Mouse (Mus musculus) naive thymus-derived CD4-positive, alpha-beta T cell, adult 2 months (primary cell): ENCODE results near the gene Psmd7.
"Not testable (repeated sequence)": the region's sequence is repeated elsewhere in the genome, so short reads cannot be mapped to it uniquely, and the experiment has no call there.

Experiments used
- DNase-seq: peaks from one replicate; pipeline ENCODE4 v3.0.0-alpha.2; 2011; ENCODE audit warnings: low read depth

The Psmd7 gene

DNA sequence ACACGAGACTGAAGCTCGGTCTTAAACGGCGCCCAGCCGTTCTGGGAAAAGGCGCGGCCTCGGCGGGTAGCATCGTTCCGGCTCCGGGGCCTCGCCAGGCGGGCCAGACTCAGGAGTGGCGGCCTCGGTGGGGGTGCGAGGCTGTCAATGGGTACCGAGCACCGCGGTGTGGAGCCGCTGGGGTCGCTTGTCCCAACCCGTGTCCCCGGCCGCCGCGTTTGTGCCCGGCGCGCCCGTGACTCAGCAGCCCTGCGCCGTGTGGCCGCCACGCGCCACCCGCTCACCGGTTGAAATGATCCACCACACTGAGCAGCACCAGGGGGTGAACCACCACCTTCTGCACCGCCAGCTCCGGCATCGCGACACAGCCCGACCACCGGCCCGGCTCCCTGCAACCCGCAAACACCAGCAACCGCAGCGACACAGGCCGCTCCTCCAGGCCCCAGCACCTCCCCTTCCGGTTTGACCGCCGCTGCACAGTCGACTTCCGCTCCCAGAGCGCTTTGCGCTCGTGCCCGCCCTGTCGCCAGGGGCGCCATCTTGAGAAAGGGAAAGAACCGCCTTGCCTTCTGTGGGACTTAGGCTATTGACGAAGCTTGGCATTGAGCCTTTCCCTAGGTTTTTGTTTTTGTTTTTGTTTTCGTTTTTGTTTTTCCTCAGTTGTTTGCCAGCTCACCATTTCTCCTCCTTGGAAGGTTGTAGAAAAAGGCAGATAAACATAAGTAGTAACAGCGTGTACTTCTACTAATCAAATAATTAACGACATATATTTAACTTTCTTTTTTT lies at the start of gene Psmd7:
Psmd7 (minus strand) TSS at position 470 of the 786 bp plus-strand sequence.
- peak; percentile 91 for DNase-seq

DNA sequence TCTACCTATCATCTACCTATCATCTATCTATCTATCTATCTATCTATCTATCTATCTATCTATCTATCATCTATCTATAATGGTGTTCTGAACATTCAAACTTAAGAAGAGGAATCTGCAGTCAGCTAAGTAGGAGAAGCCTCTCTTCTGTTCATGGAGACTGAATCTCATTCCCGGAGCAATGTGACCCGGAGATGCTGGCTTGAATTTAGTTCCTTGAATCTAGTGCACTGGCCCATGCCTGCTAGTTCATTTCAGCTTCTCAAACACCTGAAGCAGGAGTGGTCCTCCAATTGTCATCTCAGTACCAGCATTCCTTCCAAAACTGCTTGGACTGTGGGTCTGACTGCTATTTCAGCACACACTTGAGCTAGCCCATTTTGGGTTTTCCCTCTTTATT lies 45.5 kb upstream of the Psmd7 start:
- DNase-seq: no peak

DNA sequence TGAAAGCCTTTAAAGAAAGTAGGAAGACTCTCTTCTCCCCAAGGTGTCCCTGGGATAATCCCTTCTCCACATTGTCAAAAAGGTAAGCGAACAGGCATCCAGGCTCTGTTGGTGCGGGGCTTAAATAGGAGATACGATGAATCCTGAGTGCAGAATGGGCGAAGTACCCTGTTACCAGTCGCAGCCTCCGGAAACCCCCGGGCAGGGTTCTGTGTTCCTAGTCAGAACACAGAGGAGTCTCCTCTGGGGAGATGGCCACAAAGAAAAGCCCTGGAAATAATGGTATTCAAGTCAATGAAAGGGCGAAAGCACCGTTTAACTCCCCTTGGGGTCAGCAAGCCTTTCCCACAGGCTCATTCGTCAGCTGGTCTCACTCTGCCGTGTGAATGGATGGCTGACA lies 41.4 kb upstream of the Psmd7 start:
- no peak for DNase-seq

DNA sequence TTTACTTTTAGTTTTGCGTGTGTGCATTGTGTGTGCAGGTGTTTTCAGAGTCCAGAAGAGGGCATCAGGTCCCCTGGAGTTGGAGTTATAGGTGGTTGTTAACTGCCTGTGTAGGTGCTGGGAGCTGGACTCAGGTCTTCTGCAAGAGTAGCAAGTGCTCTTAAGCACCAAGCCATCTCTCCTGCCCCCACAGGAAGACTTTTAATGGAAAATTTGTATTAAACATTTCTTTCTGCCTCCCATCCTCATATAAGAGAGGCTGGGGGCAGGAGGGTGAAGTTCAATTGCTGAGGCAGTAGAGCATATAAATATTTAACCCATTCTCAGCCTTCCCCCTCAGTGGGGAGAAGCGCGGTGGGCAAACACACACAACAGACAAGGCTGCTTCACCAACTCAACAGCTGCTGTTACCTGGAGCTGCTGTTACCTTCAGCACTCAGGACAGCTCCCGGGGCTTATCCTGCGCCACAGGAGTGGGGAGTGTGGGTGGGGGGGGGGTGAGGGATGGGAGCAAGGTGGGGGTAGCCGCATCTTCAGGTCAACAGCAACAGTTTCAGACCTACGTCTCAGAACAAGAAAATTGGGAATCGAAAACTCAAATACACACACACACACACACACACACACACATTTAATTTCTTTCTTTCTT lies 40.4 kb upstream of the Psmd7 start:
- no peak for DNase-seq

DNA sequence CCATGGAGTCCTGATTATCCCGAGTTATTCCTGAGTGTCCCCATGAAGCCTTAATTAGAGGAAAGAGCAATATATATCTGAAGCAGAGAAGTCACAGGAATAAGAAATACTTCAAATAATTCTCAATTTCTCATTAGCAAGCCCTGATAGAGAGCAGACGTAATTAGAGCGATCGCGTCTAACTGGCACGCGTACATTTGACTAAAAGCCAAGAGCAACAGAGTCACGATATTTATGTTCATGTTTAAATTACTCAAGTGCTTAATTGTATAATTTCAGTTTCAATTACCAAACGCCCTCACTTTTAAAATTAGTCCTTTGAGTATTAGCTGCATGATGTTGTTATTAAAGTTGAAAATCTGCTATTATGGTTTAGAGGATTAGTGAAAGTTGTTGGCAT lies 39.6 kb upstream of the Psmd7 start:
- no peak for DNase-seq

DNA sequence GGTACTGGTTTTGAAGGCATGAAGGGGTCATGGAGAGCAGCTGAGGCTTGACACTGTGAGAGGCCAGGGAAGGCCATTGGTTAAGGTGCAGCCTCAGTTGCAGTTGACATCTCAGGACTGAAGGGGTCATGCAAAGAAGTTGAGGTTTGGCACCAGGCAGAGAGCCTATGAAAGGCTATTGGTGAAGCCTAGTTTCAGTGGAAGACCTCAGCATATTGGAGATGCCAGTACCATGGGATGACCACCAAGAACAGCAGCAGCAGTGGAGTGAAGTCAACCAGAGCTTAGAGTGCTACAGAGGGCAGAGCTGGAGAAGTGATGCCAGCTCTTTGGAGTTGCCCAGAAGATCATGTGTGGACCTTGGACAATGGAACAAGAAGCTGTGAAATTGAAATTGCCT lies 36.0 kb upstream of the Psmd7 start:
- not testable (repeated sequence) for DNase-seq

DNA sequence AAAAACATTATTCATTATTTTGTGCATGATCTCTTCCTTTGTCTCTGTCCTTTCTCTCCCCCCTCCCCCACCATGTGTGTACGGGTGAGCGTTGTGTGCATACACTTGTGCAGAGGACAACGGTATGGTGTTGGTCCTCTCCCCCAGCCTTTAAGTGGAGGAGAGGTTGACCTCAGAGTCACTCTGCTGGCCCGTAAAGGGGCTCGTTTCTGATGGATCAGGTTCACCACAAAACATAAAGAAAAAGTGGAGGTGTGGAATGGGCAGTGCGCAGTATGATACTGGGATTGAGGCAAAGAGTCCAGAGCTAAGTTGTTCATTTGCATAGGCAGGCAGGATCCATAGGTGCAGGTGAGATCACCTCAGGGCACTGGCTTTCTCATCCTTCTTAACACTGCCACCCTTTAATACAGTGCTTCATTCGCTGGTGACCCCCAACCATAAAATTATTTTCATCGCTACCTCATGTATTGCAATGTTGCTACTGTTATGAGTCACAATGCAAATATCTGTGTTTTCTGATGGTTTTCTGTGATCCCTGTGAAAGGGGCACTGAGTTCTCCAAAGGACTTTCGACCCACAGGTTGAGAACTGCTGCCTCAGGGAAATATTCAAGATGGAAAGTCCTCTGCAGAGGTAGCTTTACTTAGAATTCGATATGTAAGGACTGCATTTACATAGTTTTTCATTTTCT lies 33.8 kb upstream of the Psmd7 start:
- DNase-seq: no peak

DNA sequence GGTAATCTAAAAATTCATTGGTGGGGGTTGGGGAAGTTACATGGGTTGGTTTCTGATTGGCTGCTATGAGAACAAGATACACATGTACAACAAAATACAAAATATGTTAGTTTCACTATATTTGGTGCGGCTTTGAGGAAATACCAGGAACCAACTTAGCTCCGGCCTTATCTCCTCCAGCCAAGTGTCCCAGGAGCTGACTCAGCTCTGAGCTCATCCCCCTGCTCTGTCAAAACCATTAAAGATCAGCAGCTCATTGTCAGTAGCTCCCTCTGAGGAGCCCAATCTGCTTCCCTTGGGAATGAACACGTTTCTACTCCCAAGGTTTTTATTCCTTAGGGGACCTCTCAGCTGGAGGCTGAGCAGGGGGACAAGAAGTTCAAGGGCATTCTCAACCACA lies 32.9 kb upstream of the Psmd7 start:
- DNase-seq: no peak

DNA sequence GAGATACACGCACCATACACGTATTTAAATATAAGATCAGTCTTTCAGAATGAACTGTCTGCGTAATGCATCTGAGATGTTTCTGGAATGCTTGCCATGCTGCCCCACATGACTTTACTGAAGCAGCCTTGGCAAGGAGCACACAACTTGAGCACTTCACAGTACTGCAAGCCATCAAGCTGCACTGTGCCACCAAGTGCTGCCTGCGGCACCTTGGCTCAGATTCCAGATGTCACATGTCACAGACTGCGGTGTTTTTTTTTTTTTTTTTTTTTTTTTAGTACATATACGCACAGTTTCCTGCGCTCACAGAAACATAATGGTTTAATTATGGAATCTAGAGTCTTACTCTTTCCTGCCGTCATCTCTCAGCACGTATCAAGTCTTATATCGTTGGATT lies 30.2 kb upstream of the Psmd7 start:
- no peak for DNase-seq

DNA sequence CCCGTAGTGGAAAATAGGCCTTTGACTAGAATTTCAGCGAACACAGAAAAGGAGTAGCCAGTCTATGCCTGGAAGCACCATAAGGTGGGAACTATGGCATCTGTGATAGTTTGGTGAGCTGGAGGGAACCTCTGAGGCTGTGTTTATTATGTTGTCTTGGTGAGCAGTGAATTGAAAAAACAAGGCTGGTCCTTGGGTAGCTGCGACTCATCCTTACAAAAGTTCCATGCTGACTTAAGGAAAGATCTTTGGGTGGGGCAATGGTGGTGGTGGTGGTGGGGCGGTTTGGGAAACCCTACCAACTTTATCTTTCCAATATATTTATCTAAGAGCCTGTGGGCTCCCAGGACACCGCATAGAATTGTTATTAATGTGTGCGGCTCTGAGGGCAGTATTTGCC lies 25.1 kb upstream of the Psmd7 start:
- DNase-seq: no peak

DNA sequence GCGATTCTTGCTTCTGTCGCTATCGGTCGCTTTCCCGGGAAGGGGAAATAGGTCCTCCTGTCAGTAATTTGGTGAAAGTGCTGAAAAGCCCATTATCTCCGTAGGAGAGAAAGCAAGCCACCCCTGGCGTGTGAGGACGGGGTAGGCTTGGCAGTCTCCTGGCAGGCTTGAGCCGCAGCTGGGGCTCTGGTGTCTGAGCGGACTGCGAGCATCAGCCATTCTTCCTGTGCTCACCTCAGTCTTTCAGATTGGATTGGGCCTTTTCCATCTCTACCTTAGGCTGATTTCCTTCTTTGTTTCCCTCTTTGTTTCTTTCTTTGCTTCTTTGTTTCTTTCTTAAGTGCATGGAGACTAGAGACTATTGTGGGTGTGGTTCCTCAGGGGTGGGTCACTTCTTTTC lies 22.6 kb upstream of the Psmd7 start:
- DNase-seq: no peak

DNA sequence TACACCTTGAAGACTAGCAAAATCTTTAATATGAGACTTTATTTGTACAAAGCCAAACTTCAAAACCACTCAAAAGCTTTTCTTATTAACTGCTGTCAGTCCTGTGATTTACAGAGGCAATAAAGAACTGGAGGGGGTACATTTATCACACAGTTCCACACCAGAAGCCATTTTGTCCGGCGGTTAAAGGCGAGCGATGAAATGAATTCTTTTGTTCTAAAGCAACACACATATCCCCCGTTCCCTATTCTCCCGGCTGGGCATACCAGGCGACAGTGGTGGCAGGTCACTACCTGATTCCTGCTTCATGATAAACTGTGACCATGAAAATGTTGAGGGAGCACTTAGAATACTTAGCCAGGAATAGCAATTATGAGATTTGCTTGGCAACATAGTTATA lies 20.5 kb upstream of the Psmd7 start:
- no peak for DNase-seq

DNA sequence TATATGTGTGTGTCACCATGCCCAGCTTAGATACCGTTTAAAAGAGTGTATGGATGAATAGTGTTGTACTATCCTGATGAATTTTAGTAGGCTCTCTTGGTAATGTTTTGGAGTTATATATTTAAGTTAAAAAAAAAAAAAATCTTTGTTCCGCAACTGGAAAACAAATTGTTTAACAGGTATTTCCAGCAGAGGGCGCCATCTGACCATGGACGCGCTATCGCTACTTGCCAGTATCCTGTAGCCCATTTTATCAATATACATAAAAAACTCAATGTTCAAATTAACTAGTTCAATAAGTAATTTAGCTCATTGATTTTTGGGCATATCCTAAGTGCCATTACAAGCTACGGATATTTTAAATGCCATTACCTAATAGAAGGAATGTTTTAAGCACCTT lies 14.8 kb upstream of the Psmd7 start:
- DNase-seq: peak; percentile 79

DNA sequence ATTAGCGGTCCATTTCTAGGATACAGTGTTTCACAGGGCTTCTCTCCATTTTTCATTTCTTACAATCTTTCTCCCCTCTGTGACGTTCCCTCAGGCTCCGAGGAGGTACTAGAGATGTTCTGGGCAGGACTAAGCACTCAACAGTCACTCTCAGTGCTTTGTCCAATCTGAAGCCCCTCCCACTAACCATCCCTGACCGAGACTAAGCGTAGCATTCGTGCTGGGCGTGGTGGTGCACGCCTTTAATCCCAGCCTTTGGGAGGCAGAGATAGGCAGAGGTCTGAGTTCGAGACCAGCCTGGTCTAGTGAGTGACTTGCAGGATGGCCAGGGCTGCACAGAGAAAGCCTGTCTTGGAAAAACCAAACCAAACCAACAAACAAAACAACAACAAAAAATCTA lies 11.4 kb upstream of the Psmd7 start:
- no peak for DNase-seq

DNA sequence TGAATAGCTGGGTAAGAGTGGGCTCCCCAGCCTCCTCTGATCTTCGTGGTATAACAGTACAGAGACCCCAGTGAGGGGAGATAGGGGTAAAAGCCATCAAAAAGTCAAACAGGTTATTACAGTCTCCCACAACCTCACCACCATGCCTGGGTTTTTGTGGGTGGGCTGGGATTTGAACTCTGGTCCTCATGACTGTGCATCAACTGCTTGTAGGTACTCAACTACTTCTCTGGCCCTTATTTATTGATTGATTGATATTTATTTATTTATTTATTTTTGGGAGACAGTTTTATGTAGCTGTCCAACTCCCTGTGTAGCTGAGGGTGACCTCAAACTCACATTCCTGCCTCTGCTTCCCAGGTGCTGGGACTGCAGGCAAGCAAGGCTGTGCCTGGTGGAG lies 9.5 kb upstream of the Psmd7 start:
- DNase-seq: no peak

DNA sequence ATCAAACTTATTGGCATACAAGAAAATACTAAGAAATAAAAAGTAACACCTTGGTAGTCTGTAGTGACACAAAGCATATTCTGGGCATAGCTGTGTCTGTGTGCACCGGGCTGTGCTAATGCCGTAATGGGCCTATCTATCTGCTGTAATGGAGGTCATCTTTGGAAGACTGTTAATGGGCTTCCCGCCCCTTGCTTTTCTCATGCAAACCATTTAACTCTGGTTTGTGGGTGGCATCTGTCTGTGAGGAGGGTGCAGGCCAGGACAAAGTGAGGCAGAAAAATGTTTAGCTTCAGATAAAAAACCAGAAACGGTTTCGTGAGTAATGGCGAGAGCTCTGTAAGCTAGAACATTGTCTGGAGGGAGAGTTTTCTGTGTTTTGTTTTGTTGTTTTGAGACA lies 6.6 kb upstream of the Psmd7 start:
- no peak for DNase-seq

DNA sequence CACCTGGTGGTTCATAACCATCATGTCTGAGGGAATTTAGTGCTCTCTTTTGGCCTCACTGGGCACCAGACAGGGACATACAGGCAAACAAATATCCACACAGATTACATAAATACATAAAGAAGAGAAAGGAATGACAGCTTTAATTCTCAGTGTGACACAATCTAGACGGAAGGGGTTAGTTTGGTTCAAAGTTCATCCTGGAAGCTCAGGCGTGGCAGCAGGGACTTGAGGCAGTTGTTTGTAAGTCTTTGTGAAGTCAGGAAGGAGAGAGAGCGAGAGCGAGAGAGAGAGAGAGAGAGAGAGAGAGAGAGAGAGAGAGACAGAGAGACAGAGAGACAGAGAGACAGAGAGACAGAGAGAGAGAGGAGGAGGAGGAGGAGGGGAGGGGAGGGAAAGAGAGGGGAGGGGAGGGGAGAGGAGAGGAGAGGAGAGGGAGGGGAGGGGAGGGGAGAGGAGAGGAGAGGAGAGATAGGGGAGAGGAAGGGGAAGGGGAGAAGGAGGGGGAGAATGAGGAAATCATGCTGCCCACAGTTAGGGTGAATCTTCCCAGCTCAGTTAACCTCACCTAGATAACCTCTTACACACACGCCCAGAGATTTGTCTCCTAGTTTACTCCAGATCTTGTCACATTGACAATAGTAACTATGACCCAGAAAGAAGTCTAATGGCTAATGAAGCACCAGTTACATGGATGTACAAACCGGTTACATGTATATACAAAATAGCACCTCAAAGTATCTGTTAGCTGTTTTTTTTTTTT lies 5.9 kb upstream of the Psmd7 start:
- DNase-seq: no peak

DNA sequence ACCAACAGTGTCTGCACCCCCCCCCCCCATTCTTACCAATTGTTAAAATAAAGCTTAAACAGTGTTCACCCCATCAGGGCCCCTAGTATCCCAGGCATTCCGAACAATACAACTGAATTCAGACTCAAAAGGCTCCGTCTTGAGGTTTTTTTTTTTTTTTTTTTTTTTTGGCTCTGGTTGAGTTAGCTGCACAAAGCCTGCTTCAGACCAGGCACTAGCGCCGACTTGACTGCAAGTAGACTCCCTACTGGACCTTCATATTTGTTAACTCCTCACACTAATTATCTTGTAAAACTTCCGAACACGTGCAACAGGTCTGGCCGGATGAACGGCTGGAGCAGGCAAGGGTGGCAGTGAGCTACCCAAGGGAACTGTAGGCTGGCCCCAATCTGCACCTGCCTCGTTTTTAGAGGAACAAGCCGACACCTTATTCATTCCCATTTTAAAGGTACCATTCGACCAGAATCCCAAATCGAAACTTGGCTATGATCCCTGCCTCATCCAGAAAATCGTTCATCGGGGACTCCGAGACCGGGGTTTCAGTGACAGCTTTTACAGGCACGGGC lies 752 bp downstream of the Psmd7 start:
- DNase-seq: no peak

DNA sequence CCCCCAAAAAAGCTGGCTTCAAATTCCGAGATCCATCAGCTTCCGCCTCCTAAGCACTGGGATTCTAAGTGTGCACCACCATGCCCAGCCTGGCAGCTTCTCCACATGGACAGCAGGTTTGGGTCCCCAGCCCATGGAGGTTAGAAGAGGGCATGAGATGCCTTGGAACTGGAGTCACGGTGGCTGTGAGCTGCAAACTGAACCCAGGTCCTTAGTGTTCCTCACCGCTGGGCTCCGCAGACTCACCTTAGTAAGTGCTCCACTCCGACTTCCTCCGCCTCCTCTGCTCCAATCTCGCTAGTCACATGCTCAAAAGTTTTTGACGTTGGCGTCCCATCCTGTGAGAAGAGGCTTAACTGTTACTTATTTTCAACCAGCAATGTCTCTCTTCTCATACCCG lies 6.1 kb downstream of the Psmd7 start:
- DNase-seq: no peak

DNA sequence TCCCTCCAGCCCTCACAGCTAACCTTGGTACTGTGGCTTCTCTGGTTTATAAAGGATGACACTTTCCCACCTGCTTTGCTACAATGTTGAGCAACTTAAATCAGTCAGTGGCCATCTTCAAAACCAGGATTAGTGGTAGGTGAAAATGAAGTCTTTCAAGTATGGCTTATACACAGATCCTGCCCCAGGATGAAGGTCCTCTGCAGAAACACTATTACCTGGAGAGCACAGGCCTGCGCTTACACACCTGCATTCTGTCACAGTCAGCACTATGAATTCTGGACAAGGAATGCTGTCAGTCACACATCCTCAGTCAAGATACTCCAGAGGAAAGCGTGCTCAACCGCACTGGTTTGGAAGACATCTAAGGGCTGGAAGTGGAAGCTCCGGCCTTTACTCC lies 6.7 kb downstream of the Psmd7 start:
- DNase-seq: no peak

DNA sequence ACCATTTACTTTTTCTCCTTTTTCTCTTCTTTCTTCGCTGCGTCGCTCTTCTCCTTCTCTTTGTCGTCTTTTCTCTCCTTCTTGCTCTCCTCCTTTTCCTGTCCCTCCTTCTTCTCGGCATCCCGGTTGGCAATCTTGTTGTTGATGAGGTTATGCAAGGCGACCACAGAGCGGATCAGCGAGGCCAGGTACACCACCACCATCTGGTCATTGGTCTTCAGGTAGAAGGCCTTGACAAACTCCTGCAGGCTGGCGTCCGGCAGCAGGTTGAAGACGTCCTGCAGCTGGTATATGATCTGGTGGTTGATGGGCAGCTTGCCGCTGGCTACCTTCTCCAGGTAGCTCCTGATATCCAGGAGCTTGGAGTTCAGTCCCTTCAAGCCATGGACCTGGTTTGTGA lies 7.4 kb downstream of the Psmd7 start:
- no peak for DNase-seq

DNA sequence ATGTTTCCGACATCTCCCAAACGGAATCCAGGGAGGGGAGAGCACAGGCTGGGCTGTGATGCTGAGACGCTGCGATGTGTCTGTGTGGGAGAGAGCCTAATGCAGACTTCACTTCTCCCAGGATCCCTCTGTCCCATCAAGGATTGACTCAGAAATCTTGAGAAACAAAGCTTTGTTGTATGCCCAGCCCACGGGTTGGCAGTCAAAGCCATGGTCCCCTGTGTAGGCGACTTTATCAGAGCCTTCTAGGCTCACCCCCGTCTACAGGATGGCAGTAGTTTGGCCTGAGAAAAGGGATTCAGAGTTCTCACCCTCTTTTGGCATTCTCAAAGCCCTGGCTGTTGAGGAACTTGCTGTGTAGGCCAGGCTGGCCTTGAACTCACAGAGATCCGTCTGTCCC lies 9.7 kb downstream of the Psmd7 start:
- no peak for DNase-seq
